Mouse (Mus musculus): Measurements from ENCODE around the gene Nox1. TPM values are rescaled to one million over a fixed set of nuclear protein-coding genes. Genes with fewer than 3 reads are reported as not detected.

Nox1 gene
- polyA plus RNA-seq, 1 experiment from 2014 or later = not detected

DNA sequence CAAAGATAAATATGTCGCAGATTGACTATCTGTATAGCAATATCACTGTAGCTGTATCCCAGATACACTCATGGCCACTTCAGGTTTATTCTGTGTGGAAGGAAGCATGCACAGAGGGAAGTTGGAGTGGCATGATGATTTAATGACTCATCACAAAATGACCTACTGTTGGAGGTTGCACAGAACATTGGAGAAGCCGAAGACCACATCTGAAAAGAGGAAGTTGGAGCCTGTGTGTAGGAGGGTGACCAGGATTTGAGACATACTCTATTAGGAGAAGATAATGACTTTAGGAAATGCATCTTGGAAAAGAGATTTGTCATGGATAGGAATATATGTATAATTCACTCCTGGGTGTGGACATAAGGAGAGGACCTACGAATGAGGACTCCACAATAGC is 105.3 kb downstream of the Nox1 start:
- H3K4me2 ChIP-seq (replicated peaks) = no peak overlapping the region
- no peaks in the 10 kb centered on the region for H3K9me3 ChIP-seq
- no peak overlapping the region for H3K4me3 ChIP-seq
- no peak overlapping the region for H3K9ac ChIP-seq
- no peak overlapping the region for H3K27ac ChIP-seq
- 0 out of 2 replicates have a peak, but pooled peaks cover 6% of the 10 kb centered on the region for H3K27me3 ChIP-seq
- no peak for ATAC-seq (ENCODE audit: insufficient number of reproducible peaks, insufficient read depth, low FRiP score, low TSS enrichment)
- H3K4me1 ChIP-seq = no peaks in the 10 kb centered on the region
- WGBS = 65% methylated on average over 3 of the region's 3 CpGs
- no peaks in the 10 kb centered on the region for H3K36me3 ChIP-seq

DNA sequence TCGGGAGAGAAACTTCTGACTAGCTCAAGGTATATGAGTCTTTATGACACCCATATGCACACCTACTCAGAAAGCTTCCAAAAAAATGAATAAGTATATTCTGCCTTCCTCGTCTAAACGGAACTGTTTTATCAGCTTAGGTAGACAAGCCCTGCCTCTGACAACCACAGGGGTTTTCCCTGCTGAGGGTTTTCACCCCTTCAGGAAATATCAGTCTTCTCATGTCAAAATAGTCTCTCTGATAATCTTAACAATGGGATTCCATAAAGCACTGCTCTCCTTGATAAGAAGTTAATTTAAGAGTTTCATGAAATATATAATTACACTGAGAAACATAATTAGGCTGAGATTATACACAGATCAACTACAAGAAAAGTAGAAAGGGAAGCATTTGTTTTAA is 110.0 kb downstream of the Nox1 start:
- no peak for ATAC-seq (ENCODE audit: insufficient number of reproducible peaks, insufficient read depth, low FRiP score, low TSS enrichment)
- Histone ChIP-seq H3K27me3 (0 out of 2 replicates have a peak, but pooled peaks cover 3% of the 10 kb centered on the region), H3K9me3 (no peaks in the 10 kb centered on the region), H3K36me3 (no peaks in the 10 kb centered on the region), H3K27ac (no peak overlapping the region), H3K4me2 (replicated peaks) (no peak overlapping the region), H3K4me3 (no peak overlapping the region), H3K4me1 (no peaks in the 10 kb centered on the region), H3K9ac (no peak overlapping the region)
- 77% methylated on average over 3 of the region's 3 CpGs for WGBS

DNA sequence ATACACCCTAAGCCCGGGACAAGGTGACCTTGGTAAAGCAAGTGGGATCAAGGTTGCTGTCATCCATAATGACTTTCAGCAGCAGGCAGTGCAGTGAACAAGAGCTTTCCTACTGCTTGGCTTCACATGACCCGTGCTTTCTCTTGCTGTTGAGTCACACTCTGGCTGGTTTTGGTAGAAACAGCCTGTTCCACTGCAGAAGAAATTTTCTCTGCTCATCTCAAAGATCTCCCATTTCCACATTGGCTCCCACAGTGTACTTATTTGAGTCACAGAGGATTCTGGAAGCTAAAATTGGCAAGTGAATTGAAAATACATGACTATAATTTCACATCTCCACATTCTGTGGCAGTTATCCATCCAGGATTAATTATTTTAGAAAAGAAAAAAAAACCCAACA is 119.1 kb downstream of the Nox1 start:
- H3K9ac ChIP-seq = no peak overlapping the region
- no peak overlapping the region for H3K27ac ChIP-seq
- no peaks in the 10 kb centered on the region for H3K9me3 ChIP-seq
- no peak overlapping the region for H3K4me2 ChIP-seq (replicated peaks)
- H3K36me3 ChIP-seq = no peaks in the 10 kb centered on the region
- H3K4me3 ChIP-seq = no peak overlapping the region
- no peaks in the 10 kb centered on the region for H3K4me1 ChIP-seq
- no peak for ATAC-seq (ENCODE audit: insufficient number of reproducible peaks, insufficient read depth, low FRiP score, low TSS enrichment)
- 75% methylated on average over 2 of the region's 2 CpGs for WGBS
- no peaks in the 10 kb centered on the region for H3K27me3 ChIP-seq

DNA sequence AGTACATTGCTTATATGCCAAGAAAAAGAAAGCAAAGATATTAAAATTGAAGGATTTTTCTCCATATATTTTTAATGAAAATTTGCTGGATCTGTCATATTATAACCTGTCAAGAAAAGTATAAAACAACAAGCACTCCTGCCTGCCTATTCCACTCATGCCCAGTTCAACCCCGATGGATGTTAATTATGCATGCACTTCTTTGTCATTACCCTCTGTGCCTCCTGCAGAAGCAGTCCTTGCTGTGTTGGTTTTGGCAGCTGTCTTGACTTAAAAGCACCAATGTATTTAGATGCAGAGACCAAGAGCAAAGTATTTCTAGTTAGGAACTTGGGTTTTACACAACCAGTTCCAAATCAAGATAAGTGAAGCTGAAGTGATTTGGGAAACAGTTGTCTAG is 136.3 kb downstream of the Nox1 start:
- no peak for ATAC-seq (ENCODE audit: insufficient number of reproducible peaks, insufficient read depth, low FRiP score, low TSS enrichment)
- WGBS = 85% methylated on average over 1 of the region's 1 CpGs

DNA sequence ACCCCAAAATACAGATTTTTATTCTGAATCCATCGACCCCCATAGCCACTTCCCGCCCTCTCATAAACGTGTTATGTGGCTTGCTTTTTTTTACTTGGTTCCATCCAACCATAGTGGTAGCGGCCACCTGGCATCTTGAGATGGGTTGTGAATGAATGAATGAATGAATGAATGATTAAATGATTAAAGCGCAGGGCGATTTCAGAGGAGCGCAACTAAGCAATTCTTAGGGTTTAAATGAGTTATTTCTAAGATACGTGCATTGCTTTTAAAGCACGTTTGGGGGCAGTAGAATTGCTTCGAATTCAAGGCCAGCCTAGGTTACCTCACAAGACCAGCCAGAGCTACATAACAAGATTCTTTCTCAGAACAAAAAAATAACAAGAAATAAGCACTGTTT is 162.0 kb downstream of the Nox1 start:
- Histone ChIP-seq H3K27me3 (no peaks in the 10 kb centered on the region), H3K36me3 (no peaks in the 10 kb centered on the region), H3K9me3 (no peaks in the 10 kb centered on the region), H3K27ac (peak overlapping the region; percentile 90; the same call in 1 of the 2 replicates), H3K4me1 (no peaks in the 10 kb centered on the region), H3K4me2 (replicated peaks) (peak overlapping the region; percentile 43), H3K9ac (peak overlapping the region; percentile 72), H3K4me3 (peak overlapping the region; percentile 55)
- 21% methylated on average over 10 of the region's 10 CpGs for WGBS
- no peak for ATAC-seq (ENCODE audit: insufficient number of reproducible peaks, insufficient read depth, low FRiP score, low TSS enrichment)

More for the DNA sequence above, 136.3 kb downstream of the Nox1 start:
- Histone ChIP-seq H3K4me1 (no peaks in the 10 kb centered on the region), H3K9ac (no peak overlapping the region), H3K4me3 (no peak overlapping the region), H3K36me3 (0 out of 2 replicates have a peak, but pooled peaks cover 3% of the 10 kb centered on the region), H3K9me3 (no peaks in the 10 kb centered on the region), H3K27me3 (no peaks in the 10 kb centered on the region), H3K27ac (no peak overlapping the region), H3K4me2 (replicated peaks) (no peak overlapping the region)

DNA sequence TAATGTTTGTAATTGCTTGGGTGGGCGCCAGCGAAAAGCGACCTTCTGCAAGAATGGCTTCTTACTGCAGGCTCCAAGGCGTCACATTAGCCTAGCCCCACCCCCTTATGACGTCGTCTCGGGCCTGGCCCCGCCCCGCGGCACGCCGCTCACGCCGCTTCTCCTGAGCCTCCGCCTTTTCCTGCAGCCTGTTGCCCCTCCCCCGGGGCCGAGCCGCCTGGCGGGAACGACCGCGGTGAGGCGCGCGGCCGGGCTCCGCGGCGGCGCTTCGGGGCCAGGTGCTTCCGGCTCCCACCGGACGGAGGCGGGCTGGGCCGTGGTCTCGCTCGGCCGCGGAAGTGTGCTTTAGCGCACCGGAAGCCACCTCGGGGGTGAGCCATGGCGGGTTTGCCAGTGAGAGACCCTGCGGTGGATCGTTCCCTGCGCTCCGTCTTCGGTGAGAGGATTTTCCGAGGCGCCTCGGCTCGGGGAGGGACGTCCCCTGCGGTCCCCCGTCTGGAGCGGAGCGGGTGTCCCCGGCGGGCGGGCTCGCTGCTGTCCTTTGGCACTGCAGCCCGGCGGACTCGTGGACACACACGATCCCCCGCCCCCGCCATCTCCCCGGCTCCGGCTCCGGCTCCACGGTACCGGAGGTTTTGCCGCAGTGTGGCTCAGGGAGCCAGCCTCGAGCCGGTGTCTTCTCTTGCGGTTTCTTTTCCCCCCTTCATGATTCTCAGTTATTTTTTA is 162.6 kb downstream of the Nox1 start, which contains the start of gene Cstf2:
Cstf2 (plus strand) TSS at position 201 of the 726 bp plus-strand sequence.
- H3K27ac ChIP-seq = peak within 1 kb of the TSS; percentile 90
- H3K27me3 ChIP-seq = no peaks in the 10 kb centered on the region
- 26% methylated on average over 76 of the region's 77 CpGs for WGBS

DNA sequence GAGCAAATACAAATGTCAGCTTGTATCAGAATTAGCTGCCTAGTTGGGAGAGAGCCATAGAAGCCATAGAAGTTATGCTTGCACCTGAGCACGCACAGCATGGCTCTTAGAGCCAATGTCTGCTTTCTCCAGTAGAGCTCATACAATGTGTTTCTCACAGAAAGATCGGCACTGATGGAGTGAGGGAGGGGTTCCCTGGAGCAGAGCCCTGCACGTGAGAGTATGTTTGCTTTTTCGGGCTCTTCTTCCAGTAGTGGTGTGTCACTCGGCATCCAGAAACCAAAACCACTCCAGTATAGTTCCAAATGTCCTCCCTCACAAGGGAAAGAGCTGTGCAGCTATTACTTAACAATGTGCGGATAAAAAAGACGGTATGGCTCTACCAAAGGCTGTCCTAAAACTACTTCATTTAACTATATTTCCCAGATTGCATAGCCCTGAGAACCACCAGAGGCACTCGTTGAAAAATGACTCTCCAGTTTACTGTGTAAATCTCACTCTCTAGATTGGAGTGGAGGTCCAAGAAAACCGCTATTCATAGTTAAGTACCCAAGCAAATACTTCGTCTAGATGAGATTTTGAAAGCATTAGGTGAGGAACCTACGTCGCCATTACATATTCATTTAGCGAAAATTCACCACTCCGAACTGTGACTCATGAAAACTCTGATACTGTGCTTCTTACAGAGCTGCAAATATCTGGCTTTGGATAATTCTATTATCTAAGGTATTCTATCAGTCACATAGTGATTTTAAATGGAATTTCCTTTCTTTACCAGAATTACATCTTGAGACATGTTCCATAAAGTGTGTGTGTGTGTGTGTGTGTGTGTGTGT is 163.5 kb downstream of the Nox1 start:
- no peak for ATAC-seq (ENCODE audit: insufficient number of reproducible peaks, insufficient read depth, low FRiP score, low TSS enrichment)
- Histone ChIP-seq H3K9me3 (no peaks in the 10 kb centered on the region), H3K36me3 (no peaks in the 10 kb centered on the region), H3K4me1 (no peaks in the 10 kb centered on the region), H3K9ac (no peak overlapping the region), H3K27ac (no peak overlapping the region), H3K4me3 (peak overlapping the region; percentile 55), H3K27me3 (no peaks in the 10 kb centered on the region), H3K4me2 (replicated peaks) (peak overlapping the region; percentile 24)
- WGBS = 75% methylated on average over 14 of the region's 14 CpGs

More for the DNA sequence above, 162.6 kb downstream of the Nox1 start, which contains the start of gene Cstf2:
- H3K36me3 ChIP-seq = no peaks in the 10 kb centered on the region
- H3K4me3 ChIP-seq = peak within 1 kb of the TSS; percentile 55
- H3K4me2 ChIP-seq (replicated peaks) = peak within 1 kb of the TSS; percentile 43
- H3K9ac ChIP-seq = peak within 1 kb of the TSS; percentile 72
- ATAC-seq (ENCODE audit: insufficient number of reproducible peaks, insufficient read depth, low FRiP score, low TSS enrichment) = peak; percentile 98
- no peaks in the 10 kb centered on the region for H3K9me3 ChIP-seq
- H3K4me1 ChIP-seq = no peaks in the 10 kb centered on the region

DNA sequence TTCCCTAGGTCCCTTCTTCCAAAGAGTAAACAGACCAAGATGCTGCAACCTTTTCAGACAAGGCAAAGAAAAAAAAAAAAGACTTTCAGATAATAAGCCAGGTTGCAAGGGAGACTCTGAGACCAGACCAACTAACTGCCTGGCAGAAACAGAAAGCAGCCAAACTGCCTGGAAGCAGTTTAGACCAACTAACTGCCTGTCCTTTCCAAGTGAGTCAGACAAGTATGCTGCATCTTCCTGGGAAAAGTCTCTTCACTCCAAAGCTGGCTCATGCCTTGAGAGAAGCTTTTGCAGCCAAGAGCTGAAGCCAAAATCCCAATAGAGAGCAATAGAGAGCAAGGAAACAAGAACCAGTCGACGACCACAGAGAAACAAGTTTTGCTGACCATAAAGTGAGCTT is 164.9 kb downstream of the Nox1 start:
- H3K4me2 ChIP-seq (replicated peaks) = no peak overlapping the region
- no peaks in the 10 kb centered on the region for H3K4me1 ChIP-seq
- H3K9me3 ChIP-seq = no peaks in the 10 kb centered on the region
- H3K36me3 ChIP-seq = no peaks in the 10 kb centered on the region
- no peak overlapping the region for H3K27ac ChIP-seq
- H3K27me3 ChIP-seq = no peaks in the 10 kb centered on the region
- no peak overlapping the region for H3K4me3 ChIP-seq
- ATAC-seq (ENCODE audit: insufficient number of reproducible peaks, insufficient read depth, low FRiP score, low TSS enrichment) = no peak
- no peak overlapping the region for H3K9ac ChIP-seq
- WGBS = 86% methylated on average over 2 of the region's 2 CpGs

DNA sequence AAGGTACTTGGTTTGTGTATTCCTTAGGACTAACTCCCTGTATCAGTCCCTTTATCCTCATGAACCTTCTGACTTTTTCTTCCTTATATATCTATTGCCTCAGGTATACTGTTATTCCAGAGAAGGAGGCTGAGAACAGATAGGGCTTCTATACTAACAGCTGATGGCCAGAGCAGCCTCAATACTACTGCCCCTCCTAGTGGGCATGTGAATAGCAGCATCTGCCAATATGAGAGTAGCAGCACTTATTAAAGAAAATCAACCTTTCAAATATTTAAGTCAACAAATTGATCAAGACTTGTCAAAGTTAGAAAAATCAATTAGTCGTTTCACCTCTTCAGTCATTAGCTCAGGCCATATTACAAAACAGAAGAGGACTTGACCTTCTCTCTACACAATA is 172.8 kb downstream of the Nox1 start:
- no peaks in the 10 kb centered on the region for H3K9me3 ChIP-seq

More for the DNA sequence above, 172.8 kb downstream of the Nox1 start:
- Histone ChIP-seq H3K27me3 (no peaks in the 10 kb centered on the region), H3K9ac (no peak overlapping the region), H3K36me3 (no peaks in the 10 kb centered on the region), H3K4me2 (replicated peaks) (no peak overlapping the region), H3K27ac (no peak overlapping the region), H3K4me1 (no peaks in the 10 kb centered on the region), H3K4me3 (no peak overlapping the region)
- ATAC-seq (ENCODE audit: insufficient number of reproducible peaks, insufficient read depth, low FRiP score, low TSS enrichment) = no peak
- 62% methylated on average over 1 of the region's 1 CpGs for WGBS

Small RNA genes lying within 50 kb of the gene (microRNA-seq; reads per million reads assigned to microRNA genes)
- 1.3 reads per million for gene Mir3112

Other genes with a start within 250 kb of the Nox1 start
- 3.3 and 3.9 TPM in 2 replicates for gene Sytl4, start 240.1 kb downstream of the Nox1 start, polyA plus RNA-seq (2016; fragmentation: Nextera tagmentation; extraction: Ambion mirVana)
- 47.8 and 51.1 TPM in 2 replicates for gene Cstf2, start 162.8 kb downstream of the Nox1 start, polyA plus RNA-seq (2016; fragmentation: Nextera tagmentation; extraction: Ambion mirVana)
- gene Xkrx, start 59.9 kb downstream of the Nox1 start, polyA plus RNA-seq (2016; fragmentation: Nextera tagmentation; extraction: Ambion mirVana) = 0.08 TPM in 1 of 2 replicates, not detected in the other
- not detected in 2 replicates for gene Arl13a, start 34.5 kb downstream of the Nox1 start, polyA plus RNA-seq (2016; fragmentation: Nextera tagmentation; extraction: Ambion mirVana)
- gene Trmt2b, start 55.0 kb upstream of the Nox1 start, polyA plus RNA-seq (2016; fragmentation: Nextera tagmentation; extraction: Ambion mirVana) = 10.3 and 11.5 TPM in 2 replicates
- 16.2 and 17.7 TPM in 2 replicates for gene Tmem35a, start 73.3 kb upstream of the Nox1 start, polyA plus RNA-seq (2016; fragmentation: Nextera tagmentation; extraction: Ambion mirVana)
- 24.8 and 26.5 TPM in 2 replicates for gene Cenpi, start 86.1 kb upstream of the Nox1 start, polyA plus RNA-seq (2016; fragmentation: Nextera tagmentation; extraction: Ambion mirVana)
- 5.0 and 5.2 TPM in 2 replicates for gene Drp2, start 182.6 kb upstream of the Nox1 start, polyA plus RNA-seq (2016; fragmentation: Nextera tagmentation; extraction: Ambion mirVana)